8 mouse cellular contexts compared by ENCODE assay signal in the genomic region with DNA sequence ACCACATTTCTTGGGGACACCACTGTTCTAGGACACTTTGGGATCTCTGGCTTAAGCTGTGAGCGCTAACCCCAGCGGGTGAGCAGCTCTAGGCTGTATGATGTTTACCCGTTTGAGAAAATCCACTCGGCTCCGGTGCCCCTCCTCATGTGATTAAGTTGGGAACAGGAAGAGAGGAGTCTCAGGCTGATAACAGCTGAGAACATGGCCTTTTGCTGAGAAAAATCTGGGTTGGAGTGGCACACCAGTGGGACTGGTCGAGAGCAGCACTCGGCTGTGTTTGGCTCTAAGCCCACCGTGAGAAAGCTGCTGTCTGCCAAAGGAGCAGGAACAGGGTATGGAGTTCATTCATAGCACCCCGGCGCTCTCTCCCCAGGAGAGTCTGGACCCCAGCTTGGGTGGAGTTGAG. TPM values are rescaled to one million over a fixed set of nuclear protein-coding genes. Genes with fewer than 3 reads are reported as not detected.
DNase-seq lines count a peak whose midpoint lies in the region; ATAC-seq and TF ChIP-seq lines count a peak whose summit lies in the region.

No protein-coding gene starts in this region.

- peaks cover 20% of the 10 kb centered on the region for H3K4me1 ChIP-seq in kidney, embryonic 16.5 days (ENCODE audit: insufficient read depth, low read length)
- H3K4me1 ChIP-seq in heart, postnatal 0 days (ENCODE audit: control insufficient read depth, insufficient read depth), result peaks cover 24% of the 10 kb centered on the region

- H3K27me3 ChIP-seq in kidney, embryonic 16.5 days (ENCODE audit: insufficient read depth, low read length), result peaks cover 29% of the 10 kb centered on the region
- H3K27me3 ChIP-seq in heart, postnatal 0 days (ENCODE audit: control insufficient read depth, insufficient read depth, low read length), result peaks cover 24% of the 10 kb centered on the region

- H3K4me2 ChIP-seq in kidney, embryonic 16.5 days (replicated peaks; ENCODE audit: low read depth, low read length), result peak overlapping the region; percentile 98
- H3K4me2 ChIP-seq in heart, postnatal 0 days (ENCODE audit: low read depth, low read length), result peak overlapping the region; percentile 100

- peak overlapping the region; percentile 67; the same call in 1 of the 2 replicates for H3K4me3 ChIP-seq in kidney, embryonic 16.5 days (ENCODE audit: low read length)
- peak overlapping the region; percentile 94; the same call in 1 of the 2 replicates for H3K4me3 ChIP-seq in heart, postnatal 0 days (ENCODE audit: low read depth, low read length)

- no peak for TF ChIP-seq CTCF in heart, postnatal 0 days (IDR thresholded peaks at IDR 0.05; ENCODE audit: low read depth)

- no peak overlapping the region for H3K27ac ChIP-seq in kidney, embryonic 16.5 days (ENCODE audit: low read length)
- H3K27ac ChIP-seq in heart, postnatal 0 days (ENCODE audit: low read depth), result no peak overlapping the region

- WGBS in kidney, embryonic 16.5 days, result 24% methylated on average over 10 of the region's 10 CpGs
- 11% methylated on average over 10 of the region's 10 CpGs for WGBS in heart, postnatal 0 days

- no peaks in the 10 kb centered on the region for H3K9me3 ChIP-seq in kidney, embryonic 16.5 days (ENCODE audit: low read length)
- no peaks in the 10 kb centered on the region for H3K9me3 ChIP-seq in heart, postnatal 0 days (replicated peaks; ENCODE audit: control insufficient read depth, low read length)

- DNase-seq in kidney, adult 18-20 months, result no peak
- DNase-seq in cerebellum, adult 9-11 months, result peak; percentile 69
- DNase-seq in heart, postnatal 0 days (ENCODE audit: low spot score), result peak; percentile 53
- DNase-seq in lung, postnatal 36 days, result peak; percentile 29
- no peak for DNase-seq in c-Kit-positive CD71-positive TER-119-positive erythroid progenitor cells, embryonic 14.5 days (ENCODE audit: low spot score)
- no peak for DNase-seq in layer of hippocampus, adult 9-11 months
- DNase-seq in layer of hippocampus, adult 11-12 months (ENCODE audit: low spot score), result no peak

- no peak for ATAC-seq in kidney, embryonic 16.5 days (ENCODE audit: low FRiP score, low TSS enrichment)
- no peak for ATAC-seq in heart, postnatal 0 days (ENCODE audit: insufficient read depth, low read depth)

- no peak for TF ChIP-seq EP300 in heart, postnatal 0 days (IDR thresholded peaks at IDR 0.05; ENCODE audit: low read depth)

- no peaks in the 10 kb centered on the region for H3K36me3 ChIP-seq in kidney, embryonic 16.5 days (ENCODE audit: insufficient read depth, low read length)
- no peaks in the 10 kb centered on the region for H3K36me3 ChIP-seq in heart, postnatal 0 days (replicated peaks; ENCODE audit: control insufficient read depth, insufficient read depth, low read length)

- no peak overlapping the region for H3K9ac ChIP-seq in kidney, embryonic 16.5 days (replicated peaks; ENCODE audit: low read length)
- no peak overlapping the region for H3K9ac ChIP-seq in heart, postnatal 0 days (replicated peaks; ENCODE audit: low read depth, low read length)

RNA-seq across cellular contexts. Expression of a gene that starts 3.2 kb away (rescaled TPM):
- polyA plus RNA-seq in kidney, embryonic 16.5 days (2015; fragmentation: Nextera tagmentation; extraction: Ambion mirVana), result 3.1 and 3.5 TPM in 2 replicates
- 9.4 and 11.7 TPM in 2 replicates for total RNA-seq in heart, postnatal 0 days (2014; rRNA removed; ENCODE audit: low replicate concordance)
- polyA plus RNA-seq in heart, postnatal 0 days (2015; fragmentation: Nextera tagmentation; extraction: Ambion mirVana), result 1.6 and 1.9 TPM in 2 replicates

RNA-seq across cellular contexts. Expression of a gene that starts 23.0 kb away (rescaled TPM):
- polyA plus RNA-seq in kidney, embryonic 16.5 days (2015; fragmentation: Nextera tagmentation; extraction: Ambion mirVana), result 26.8 and 28.6 TPM in 2 replicates
- total RNA-seq in heart, postnatal 0 days (2014; rRNA removed; ENCODE audit: low replicate concordance), result 10.8 and 15.3 TPM in 2 replicates
- 12.8 and 14.3 TPM in 2 replicates for polyA plus RNA-seq in heart, postnatal 0 days (2015; fragmentation: Nextera tagmentation; extraction: Ambion mirVana)

RNA-seq across cellular contexts. Expression of a gene that starts 41.6 kb away (rescaled TPM):
- polyA plus RNA-seq in kidney, embryonic 16.5 days (2015; fragmentation: Nextera tagmentation; extraction: Ambion mirVana), result 91.0 and 91.1 TPM in 2 replicates
- total RNA-seq in heart, postnatal 0 days (2014; rRNA removed; ENCODE audit: low replicate concordance), result 154 and 163 TPM in 2 replicates
- 84.2 and 92.2 TPM in 2 replicates for polyA plus RNA-seq in heart, postnatal 0 days (2015; fragmentation: Nextera tagmentation; extraction: Ambion mirVana)

Comparison
In these comparisons a context has a peak if more than half of its experiments do, and no peak if none do; other contexts are left out.
1. DNase-seq: peak in cerebellum, adult 9-11 months (single experiment), heart, postnatal 0 days (single experiment) and lung, postnatal 36 days (single experiment); none in kidney, adult 18-20 months (single experiment), c-Kit-positive CD71-positive TER-119-positive erythroid progenitor cells, embryonic 14.5 days (single experiment), layer of hippocampus, adult 9-11 months (single experiment) and layer of hippocampus, adult 11-12 months (single experiment).